Mouse (Mus musculus) liver, postnatal 0 days (tissue): ENCODE data around the gene Kri1. TPM values are rescaled to one million over a fixed set of nuclear protein-coding genes. Genes with fewer than 3 reads are reported as not detected.
"Not testable (repeated sequence)": the region's sequence is repeated elsewhere in the genome, so short reads cannot be mapped to it uniquely, and the experiment has no call there.

Experiments used
- ATAC-seq: fragments of 200-750 bp; cut with Nextera tagmentation; 2 replicates; pipeline ENCODE4 v1.8.0; 2017; ENCODE audit warnings: mild to moderate bottlenecking, moderate library complexity
- DNase-seq: peaks from one replicate; pipeline ENCODE4 v3.0.0-alpha.2; 2016
- H3K27ac ChIP-seq: fragments of 300-500 bp; sonication (generic); 2 replicates; pipeline ENCODE4 v1.5.1; 2014; ENCODE audit warnings: antibody characterized with exemption, moderate library complexity, mild to moderate bottlenecking, low read depth
- H3K27me3 ChIP-seq: fragments of 300-500 bp; sonication (generic); 2 replicates; pipeline ENCODE4 v1.6.1; 2014; ENCODE audit warnings: low read length, control low read depth, mixed read lengths; ENCODE audit not compliant: insufficient read depth
- H3K36me3 ChIP-seq: fragments of 300-500 bp; sonication (generic); replicated peaks from 2 replicates; pipeline ENCODE4 v1.6.1; 2014; ENCODE audit warnings: mild to moderate bottlenecking, control low read depth, low read length, moderate library complexity, mixed read lengths; ENCODE audit not compliant: insufficient read depth
- H3K4me1 ChIP-seq: fragments of 300-500 bp; sonication (generic); 2 replicates; pipeline ENCODE4 v1.6.1; 2014; ENCODE audit warnings: antibody characterized with exemption, mild to moderate bottlenecking, control low read depth; ENCODE audit not compliant: insufficient read depth
- H3K4me2 ChIP-seq: fragments of 300-500 bp; sonication (generic); 2 replicates; pipeline ENCODE4 v1.6.1; 2014; ENCODE audit warnings: low read depth, mild to moderate bottlenecking, low read length, moderate library complexity, mixed read lengths
- H3K4me3 ChIP-seq: fragments of 300-500 bp; sonication (generic); 2 replicates; pipeline ENCODE4 v1.5.1; 2014; ENCODE audit warnings: low read depth, low read length
- H3K9ac ChIP-seq: fragments of 300-500 bp; sonication (generic); replicated peaks from 2 replicates; pipeline ENCODE4 v1.6.1; 2014; ENCODE audit warnings: mild to moderate bottlenecking, moderate library complexity
- H3K9me3 ChIP-seq: fragments of 300-500 bp; sonication (generic); 2 replicates; pipeline ENCODE4 v1.6.1; 2016; ENCODE audit warnings: mild to moderate bottlenecking, control low read depth, low read length, mixed read lengths
- CTCF ChIP-seq: sonication (generic); IDR thresholded peaks from 2 replicates; pipeline ENCODE4 v1.5.1; 2016; ENCODE audit warnings: antibody characterized with exemption, low read depth
- EP300 ChIP-seq: IDR thresholded peaks from 2 replicates; pipeline ENCODE4 v1.6.1; 2016; ENCODE audit warnings: antibody characterized with exemption, low read depth, mild to moderate bottlenecking
- WGBS: fragments of 180-500 bp; shearing (Covaris S2); extraction: QIAGEN DNeasy Blood & Tissue Kit; methylation state at CpG from one replicate; pipeline ENCODE4 v1.1.7; 2014; ENCODE audit not compliant: insufficient replicate concordance; 5-methylcytosine and 5-hydroxymethylcytosine counted together
- polyA plus RNA-seq: library from polyadenylated mRNA; unstranded; fragments of >200 nt; fragmentation: Nextera tagmentation; extraction: Ambion mirVana; gene quantifications from 2 replicates; pipeline ENCODE4 v1.2.1, GENCODE M21; 2015

Gene Kri1
- polyA plus RNA-seq, 1 experiment from 2014 or later = 5.3 TPM

- TF ChIP-seq CTCF = no peak
- no peak for TF ChIP-seq EP300
- no peaks in the 10 kb centered on the region for H3K9me3 ChIP-seq
- DNase-seq = peak; percentile 59
- peak overlapping the region; percentile 84 for H3K27ac ChIP-seq
- ATAC-seq = peak; percentile 67
- peak overlapping the region; percentile 35 for H3K4me3 ChIP-seq
- H3K9ac ChIP-seq = peak overlapping the region; percentile 54
- WGBS = 15% methylated on average over 16 of the region's 16 CpGs
- H3K27me3 ChIP-seq = no peaks in the 10 kb centered on the region
- H3K4me2 ChIP-seq = peak overlapping the region; percentile 76
- H3K36me3 ChIP-seq = peaks cover 13% of the 10 kb centered on the region; the same call in 1 of the 2 replicates
- peaks cover 23% of the 10 kb centered on the region for H3K4me1 ChIP-seq
These were observed 60.4 kb downstream of the Kri1 start for GRCm38 (mm10) chr9:21227342-21227741.

GRCm38 (mm10) chr9:21225415-21225758 lies 62.4 kb downstream of the Kri1 start:
- peaks cover under 1% of the 10 kb centered on the region; the same call in 1 of the 2 replicates for H3K36me3 ChIP-seq
- 0 out of 2 replicates have a peak overlapping the region, but pooled peaks have one; percentile 16 for H3K9ac ChIP-seq
- no peaks in the 10 kb centered on the region for H3K27me3 ChIP-seq
- H3K27ac ChIP-seq = peak overlapping the region; percentile 53; the same call in 1 of the 2 replicates
- ATAC-seq (no peak), DNase-seq (no peak)
- no peak for TF ChIP-seq EP300
- no peak for TF ChIP-seq CTCF
- H3K4me2 ChIP-seq = peak overlapping the region; percentile 67
- H3K9me3 ChIP-seq = no peaks in the 10 kb centered on the region
- WGBS = 6% methylated on average over 7 of the region's 7 CpGs
- peaks cover 28% of the 10 kb centered on the region for H3K4me1 ChIP-seq
- peak overlapping the region; percentile 39 for H3K4me3 ChIP-seq

- no peaks in the 10 kb centered on the region for H3K27me3 ChIP-seq
- 0 out of 2 replicates have a peak overlapping the region, but pooled peaks have one; percentile 16 for H3K9ac ChIP-seq
- H3K36me3 ChIP-seq = no peaks in the 10 kb centered on the region
- DNase-seq = peak; percentile 72
- peak overlapping the region; percentile 39 for H3K4me3 ChIP-seq
- peaks cover 28% of the 10 kb centered on the region for H3K4me1 ChIP-seq
- WGBS = 20% methylated on average over 26 of the region's 26 CpGs
- TF ChIP-seq CTCF (peak; percentile 22), EP300 (no peak)
- peak; percentile 60 for ATAC-seq
- H3K4me2 ChIP-seq = peak overlapping the region; percentile 67
- no peaks in the 10 kb centered on the region for H3K9me3 ChIP-seq
- H3K27ac ChIP-seq = peak overlapping the region; percentile 53
These were observed 63.0 kb downstream of the Kri1 start for GRCm38 (mm10) chr9:21224576-21225414.

GRCm38 (mm10) chr9:21223906-21224305 lies 63.9 kb downstream of the Kri1 start:
- WGBS = 85% methylated on average over 6 of the region's 6 CpGs
- ATAC-seq = no peak
- H3K4me3 ChIP-seq = no peak overlapping the region
- no peaks in the 10 kb centered on the region for H3K9me3 ChIP-seq
- no peaks in the 10 kb centered on the region for H3K36me3 ChIP-seq
- no peak overlapping the region for H3K4me2 ChIP-seq
- peaks cover 28% of the 10 kb centered on the region for H3K4me1 ChIP-seq
- no peak overlapping the region for H3K27ac ChIP-seq
- no peak for DNase-seq
- H3K9ac ChIP-seq = no peak overlapping the region
- H3K27me3 ChIP-seq = no peaks in the 10 kb centered on the region
- TF ChIP-seq EP300 = no peak

- ATAC-seq, H3K9me3 ChIP-seq, H3K4me3 ChIP-seq, H3K9ac ChIP-seq, H3K27me3 ChIP-seq, DNase-seq, H3K27ac ChIP-seq, H3K36me3 ChIP-seq, H3K4me2 ChIP-seq: not testable (repeated sequence)
- H3K4me1 ChIP-seq = peaks cover 28% of the 10 kb centered on the region
- WGBS = 100% methylated on average over 1 of the region's 2 CpGs
These were observed 64.3 kb downstream of the Kri1 start for GRCm38 (mm10) chr9:21223490-21223889.

Other genes starting within 250 kb of the Kri1 start
- 0.51 TPM in 1 of 2 replicates, not detected in the other for gene Zglp1, start 220.9 kb downstream of the Kri1 start, polyA plus RNA-seq
- gene Gm49373, start 214.9 kb downstream of the Kri1 start, polyA plus RNA-seq = 0.06 and 0.11 TPM in 2 replicates
- 26.7 and 29.9 TPM in 2 replicates for gene Fdx1l, start 214.4 kb downstream of the Kri1 start, polyA plus RNA-seq
- 0.40 and 0.61 TPM in 2 replicates for gene Gm38431, start 196.0 kb downstream of the Kri1 start, polyA plus RNA-seq
- 8.3 and 9.5 TPM in 2 replicates for gene Raver1, start 196.0 kb downstream of the Kri1 start, polyA plus RNA-seq
- 4.5 and 5.4 TPM in 2 replicates for gene Tyk2, start 156.7 kb downstream of the Kri1 start, polyA plus RNA-seq
- gene Cdc37, start 138.0 kb downstream of the Kri1 start, polyA plus RNA-seq = 81.1 and 84.1 TPM in 2 replicates
- 1.4 and 1.5 TPM in 2 replicates for gene Pde4a, start 122.3 kb downstream of the Kri1 start, polyA plus RNA-seq
- 22.9 and 26.5 TPM in 2 replicates for gene Keap1, start 48.6 kb downstream of the Kri1 start, polyA plus RNA-seq
- 0.08 and 0.17 TPM in 2 replicates for gene S1pr5, start 39.5 kb downstream of the Kri1 start, polyA plus RNA-seq
- gene Atg4d, start 22.7 kb downstream of the Kri1 start, polyA plus RNA-seq = 49.3 and 51.2 TPM in 2 replicates
- gene Cdkn2d, start 3.4 kb upstream of the Kri1 start, polyA plus RNA-seq = 74.3 and 76.6 TPM in 2 replicates
- 0.32 and 0.54 TPM in 2 replicates for gene Ap1m2, start 24.4 kb upstream of the Kri1 start, polyA plus RNA-seq
- gene Slc44a2, start 32.7 kb upstream of the Kri1 start, polyA plus RNA-seq = 12.8 and 14.4 TPM in 2 replicates
- gene Ilf3, start 79.9 kb upstream of the Kri1 start, polyA plus RNA-seq = 19.1 and 23.5 TPM in 2 replicates
- gene Qtrt1, start 123.9 kb upstream of the Kri1 start, polyA plus RNA-seq = 11.3 and 13.7 TPM in 2 replicates
- gene Dnm2, start 136.9 kb upstream of the Kri1 start, polyA plus RNA-seq = 29.5 and 35.2 TPM in 2 replicates
- gene Tmed1, start 222.3 kb upstream of the Kri1 start, polyA plus RNA-seq = 34.6 and 38.0 TPM in 2 replicates
- gene AB124611, start 238.2 kb upstream of the Kri1 start, polyA plus RNA-seq = 13.6 and 14.2 TPM in 2 replicates